ENCODE assay signal across 1 mouse cellular context in the genomic region with DNA sequence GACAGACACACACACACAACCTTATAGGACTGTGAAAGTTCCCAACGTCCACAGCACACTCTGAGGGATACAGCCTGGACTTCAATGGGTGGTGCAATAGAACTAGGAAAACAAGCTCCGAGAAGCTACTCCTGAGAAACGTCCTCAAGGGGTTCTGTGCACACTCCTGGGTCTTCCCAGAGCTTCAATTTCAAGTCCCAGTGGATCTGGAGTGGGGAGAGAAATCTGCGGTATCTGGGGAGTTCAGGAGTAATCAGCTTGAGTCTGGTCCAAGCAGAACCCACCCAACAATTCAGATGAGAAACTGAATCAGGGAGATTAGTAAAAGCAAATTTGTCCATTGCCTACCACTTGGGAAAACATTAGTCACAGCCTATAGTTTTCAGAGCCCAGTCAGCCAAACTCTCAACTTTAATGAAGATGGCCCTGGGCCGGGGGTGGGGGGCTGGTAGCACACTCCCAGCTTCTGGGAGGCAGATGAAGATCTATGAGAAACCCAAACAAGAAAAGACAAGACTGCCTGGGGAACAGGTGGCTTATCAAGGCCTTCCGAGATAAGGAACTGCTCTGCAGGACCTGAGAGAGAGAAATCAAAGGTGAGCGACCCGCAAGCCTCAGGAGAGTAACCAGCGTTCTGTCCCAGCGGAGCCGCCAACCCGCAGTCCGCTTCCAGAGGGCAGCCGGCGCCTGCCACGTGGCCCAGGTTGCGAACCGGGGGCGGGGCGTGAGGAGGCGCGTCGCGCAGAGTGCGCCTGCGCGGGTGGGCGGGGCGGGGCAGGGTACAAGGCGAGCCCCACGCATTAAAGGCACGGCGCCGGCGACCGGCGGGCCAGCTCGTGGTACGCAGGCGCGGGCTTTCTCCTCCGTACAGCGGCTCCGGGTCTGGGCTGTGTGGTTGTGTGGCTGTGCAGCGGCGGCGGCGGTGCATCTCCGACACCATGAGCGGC.
TF ChIP-seq lines count a peak whose summit lies in the region.

Ppa1 (plus strand) TSS at position 763 of the 947 bp plus-strand sequence.

TF ChIP-seq in MEL, 35 proteins besides CTCF, POLR2A, EP300 and RAD21 (continued from another document):
- TF ChIP-seq GATA1 (IDR thresholded peaks at IDR 0.05; ENCODE audit: low read depth, low read length), result peak; percentile 25; the same call in 1 of the 2 replicates
- TF ChIP-seq MAZ (IDR thresholded peaks at IDR 0.05; ENCODE audit: low read depth, low read length), result peak; percentile 60; the same call in 1 of the 2 replicates
- TF ChIP-seq MYC (IDR thresholded peaks at IDR 0.05; ENCODE audit: low read depth, low read length), result peak; percentile 95
- no peak for TF ChIP-seq TAL1 (IDR thresholded peaks at IDR 0.05; ENCODE audit: low read length)
- no peak for TF ChIP-seq UBTF (IDR thresholded peaks at IDR 0.05; ENCODE audit: borderline replicate concordance, insufficient read depth, low read depth, low read length)
- no peak for TF ChIP-seq SMC3 (IDR thresholded peaks at IDR 0.05; ENCODE audit: low read depth, low read length)
- peak in 1 of 2 experiments; percentile 43; a peak in 1 of 4 replicates for TF ChIP-seq USF2 (IDR thresholded peaks at IDR 0.05; ENCODE audit: borderline replicate concordance in 1 of 2, insufficient read depth in 1 of 2, low read depth in 1 of 2, low read length in 2 of 2)
- TF ChIP-seq JUND (IDR thresholded peaks at IDR 0.05; ENCODE audit: low read depth, low read length), result no peak
- TF ChIP-seq MXI1 (IDR thresholded peaks at IDR 0.05; ENCODE audit: low read depth, low read length), result peak; percentile 99
